Mouse (Mus musculus) heart, postnatal 0 days (tissue): Measurements from ENCODE around the gene Hpn. TPM values are rescaled to one million over a fixed set of nuclear protein-coding genes. Genes with fewer than 3 reads are reported as not detected.

Experiments used
- ATAC-seq: fragments of 200-750 bp; cut with Nextera tagmentation; 2 replicates; pipeline ENCODE4 v1.8.0; 2017; ENCODE audit warnings: low read depth, moderate number of reproducible peaks, moderate library complexity; ENCODE audit not compliant: insufficient read depth
- DNase-seq: peaks from one replicate; pipeline ENCODE4 v3.0.0-alpha.2; 2016; ENCODE audit warnings: low spot score
- H3K27ac ChIP-seq: fragments of 300-500 bp; sonication (generic); 2 replicates; pipeline ENCODE4 v1.5.1; 2014; ENCODE audit warnings: low read depth, mild to moderate bottlenecking
- H3K27me3 ChIP-seq: fragments of 300-500 bp; sonication (generic); 2 replicates; pipeline ENCODE4 v1.6.1; 2014; ENCODE audit warnings: low read length, mixed read lengths; ENCODE audit not compliant: control insufficient read depth, insufficient read depth
- H3K36me3 ChIP-seq: fragments of 300-500 bp; sonication (generic); replicated peaks from 2 replicates; pipeline ENCODE4 v1.6.1; 2014; ENCODE audit warnings: low read length, mixed read lengths; ENCODE audit not compliant: control insufficient read depth, insufficient read depth
- H3K4me1 ChIP-seq: fragments of 300-500 bp; sonication (generic); 2 replicates; pipeline ENCODE4 v1.6.1; 2014; ENCODE audit warnings: antibody characterized with exemption; ENCODE audit not compliant: control insufficient read depth, insufficient read depth
- H3K4me2 ChIP-seq: fragments of 300-500 bp; sonication (generic); 2 replicates; pipeline ENCODE4 v1.6.1; 2014; ENCODE audit warnings: low read depth, mild to moderate bottlenecking, low read length, moderate library complexity
- H3K4me3 ChIP-seq: fragments of 300-500 bp; sonication (generic); 2 replicates; pipeline ENCODE4 v1.5.1; 2014; ENCODE audit warnings: low read depth, low read length
- H3K9ac ChIP-seq: fragments of 300-500 bp; sonication (generic); replicated peaks from 2 replicates; pipeline ENCODE4 v1.6.1; 2014; ENCODE audit warnings: low read depth, low read length, mixed read lengths
- H3K9me3 ChIP-seq: fragments of 300-500 bp; sonication (generic); replicated peaks from 2 replicates; pipeline ENCODE4 v1.6.1; 2016; ENCODE audit warnings: low read length; ENCODE audit not compliant: control insufficient read depth
- CTCF ChIP-seq: IDR thresholded peaks from 2 replicates; pipeline ENCODE4 v1.5.1; 2016; ENCODE audit warnings: antibody characterized with exemption, control low read depth, low read depth
- EP300 ChIP-seq: IDR thresholded peaks from 2 replicates; pipeline ENCODE4 v1.6.1; 2016; ENCODE audit warnings: antibody characterized with exemption, low read depth
- WGBS: fragments of 180-500 bp; shearing (Covaris S2); extraction: QIAGEN DNeasy Blood & Tissue Kit; methylation state at CpG from one replicate; pipeline ENCODE4 v1.1.7; 2014; 5-methylcytosine and 5-hydroxymethylcytosine counted together
- polyA plus RNA-seq: library from polyadenylated mRNA; unstranded; fragments of >200 nt; fragmentation: Nextera tagmentation; extraction: Ambion mirVana; gene quantifications from 2 replicates; pipeline ENCODE4 v1.2.1, GENCODE M21; 2015
- total RNA-seq: library from RNA; depleted of rRNA; stranded (reverse); fragments of >200 nt; gene quantifications from 2 replicates; pipeline ENCODE4 v1.2.3, GENCODE M21; 2014; ENCODE audit warnings: low replicate concordance

The Hpn gene
- total and polyA plus RNA-seq, 2 experiments from 2014 or later = 1.7 to 10.5 TPM

DNA sequence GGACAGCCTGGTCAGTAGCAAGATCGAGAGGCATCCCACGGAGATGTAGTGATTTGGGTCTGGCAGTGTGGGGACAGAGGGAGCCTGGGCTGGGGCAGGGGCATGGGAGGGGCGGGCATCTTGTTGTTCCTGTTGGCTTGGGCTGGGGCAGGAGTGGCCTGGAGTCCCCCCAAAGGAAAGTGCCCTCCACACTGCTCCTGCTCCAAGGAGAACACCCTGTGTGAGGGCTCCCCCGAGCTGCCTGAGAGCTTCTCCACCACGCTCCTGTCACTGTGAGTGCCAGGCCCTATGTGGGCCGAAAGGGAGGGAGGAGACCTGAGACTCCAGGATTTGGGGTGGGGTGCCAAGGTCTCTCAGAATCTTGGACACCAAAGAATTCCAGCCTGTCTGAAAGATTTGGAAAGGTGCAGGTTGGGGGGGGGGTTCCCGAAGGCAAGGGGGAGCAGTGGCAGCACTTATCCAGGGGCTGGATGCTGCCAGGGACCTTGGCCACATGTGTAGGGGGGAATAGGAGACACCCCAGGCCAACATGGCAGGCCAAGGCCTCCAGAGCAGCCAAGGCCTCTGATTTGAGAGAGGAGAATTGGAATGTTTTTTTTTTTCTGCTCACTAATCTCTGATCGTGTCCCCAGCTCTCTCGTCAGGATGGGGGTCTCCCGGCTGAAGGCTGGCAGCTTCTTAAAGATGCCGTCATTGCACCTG, 55.0 kb downstream of the Hpn start:
- Histone ChIP-seq H3K9me3 (no peaks in the 10 kb centered on the region), H3K27ac (no peak overlapping the region), H3K9ac (no peak overlapping the region), H3K4me2 (no peak overlapping the region), H3K27me3 (no peaks in the 10 kb centered on the region), H3K4me1 (no peaks in the 10 kb centered on the region), H3K36me3 (no peaks in the 10 kb centered on the region), H3K4me3 (no peak overlapping the region)
- ATAC-seq = no peak
- no peak for DNase-seq
- 69% methylated on average over 11 of the region's 11 CpGs for WGBS
- no peak for TF ChIP-seq CTCF
- TF ChIP-seq EP300 = no peak

DNA sequence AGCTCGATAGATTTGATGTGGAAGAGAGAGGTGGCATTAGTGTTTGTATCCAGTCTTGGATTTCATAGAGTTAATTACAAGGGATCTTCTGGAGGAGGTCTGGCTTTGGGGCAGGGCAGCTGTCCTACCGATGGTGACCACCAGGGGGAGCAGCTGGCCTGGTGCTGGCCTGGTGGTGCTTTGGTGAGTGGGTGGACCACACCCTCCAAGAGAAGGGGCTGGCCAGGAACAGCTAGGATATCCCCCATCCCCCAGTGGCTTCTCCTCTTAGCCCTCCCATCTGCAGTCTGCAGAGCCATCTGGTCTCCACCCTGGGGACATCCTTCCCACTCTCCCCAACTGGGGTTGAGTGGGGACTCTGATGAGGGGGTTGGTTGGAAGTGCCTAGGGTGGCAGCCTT, 56.0 kb downstream of the Hpn start, which contains the start of gene Lgi4:
Gene Lgi4, plus strand, starts transcription at position 235 of the 400 bp plus-strand sequence.
- H3K27ac ChIP-seq = no peak within 1 kb of the TSS
- H3K36me3 ChIP-seq = no peaks in the 10 kb centered on the region
- no peaks in the 10 kb centered on the region for H3K9me3 ChIP-seq
- ATAC-seq (no peak), DNase-seq (peak; percentile 46)
- peak; percentile 94 for TF ChIP-seq CTCF
- no peak for TF ChIP-seq EP300
- no peaks in the 10 kb centered on the region for H3K27me3 ChIP-seq
- no peaks in the 10 kb centered on the region for H3K4me1 ChIP-seq
- no peak within 1 kb of the TSS for H3K4me2 ChIP-seq
- no peak within 1 kb of the TSS for H3K4me3 ChIP-seq
- WGBS = 6% methylated on average over 2 of the region's 2 CpGs
- H3K9ac ChIP-seq = no peak within 1 kb of the TSS

DNA sequence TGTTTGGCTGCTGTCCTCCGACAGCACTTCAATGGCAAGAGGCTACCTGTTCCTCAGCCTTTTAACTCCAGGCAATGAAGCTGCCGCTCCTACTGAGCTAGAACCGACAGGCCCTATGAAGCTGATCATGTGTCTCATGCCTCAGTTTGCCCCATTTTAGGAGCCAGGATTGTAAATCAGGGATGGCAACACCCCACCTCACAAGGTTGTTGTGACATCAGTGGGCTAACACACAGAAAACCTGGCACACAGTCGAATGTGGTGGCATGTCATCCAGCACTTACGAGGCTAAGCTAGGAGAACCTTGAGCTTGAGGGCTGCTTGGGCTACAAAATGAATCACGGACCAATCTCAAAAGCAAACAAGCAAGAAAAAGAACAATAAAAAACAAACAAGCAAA, 56.9 kb downstream of the Hpn start:
- H3K27ac ChIP-seq = no peak overlapping the region
- no peaks in the 10 kb centered on the region for H3K27me3 ChIP-seq
- 82% methylated on average over 6 of the region's 6 CpGs for WGBS
- H3K9me3 ChIP-seq = no peaks in the 10 kb centered on the region
- ATAC-seq (no peak), DNase-seq (no peak)
- peaks cover 4% of the 10 kb centered on the region; the same call in 1 of the 2 replicates for H3K4me1 ChIP-seq
- no peak overlapping the region for H3K4me3 ChIP-seq
- no peak overlapping the region for H3K9ac ChIP-seq
- no peak for TF ChIP-seq EP300
- TF ChIP-seq CTCF = no peak
- H3K36me3 ChIP-seq = no peaks in the 10 kb centered on the region
- no peak overlapping the region for H3K4me2 ChIP-seq

DNA sequence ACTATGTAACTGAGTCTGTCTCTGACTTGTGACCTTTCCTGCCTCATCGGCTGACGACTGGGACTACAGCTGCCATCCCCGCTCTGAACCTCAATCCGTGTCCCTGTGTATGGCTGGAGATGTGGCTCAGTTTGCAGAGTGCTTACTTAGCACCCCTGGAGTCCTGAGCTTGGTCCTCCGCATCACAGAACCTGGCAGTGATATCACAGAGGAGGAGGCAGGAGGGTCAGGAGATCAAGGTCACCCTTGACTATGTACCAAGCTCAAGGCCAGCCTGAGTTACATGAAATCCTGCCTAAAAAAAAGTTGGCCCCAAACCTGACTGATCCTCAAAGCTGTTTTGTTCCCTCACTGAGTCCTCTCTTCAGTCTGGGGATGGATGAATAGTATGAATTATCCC, 57.4 kb downstream of the Hpn start:
- Histone ChIP-seq H3K4me1 (peaks cover 7% of the 10 kb centered on the region), H3K27me3 (0 out of 2 replicates have a peak, but pooled peaks cover 4% of the 10 kb centered on the region), H3K4me2 (no peak overlapping the region), H3K9me3 (no peaks in the 10 kb centered on the region), H3K4me3 (no peak overlapping the region), H3K27ac (no peak overlapping the region), H3K9ac (no peak overlapping the region), H3K36me3 (no peaks in the 10 kb centered on the region)
- ATAC-seq (no peak), DNase-seq (no peak)
- no peak for TF ChIP-seq EP300
- no peak for TF ChIP-seq CTCF
- 71% methylated on average over 5 of the region's 5 CpGs for WGBS

DNA sequence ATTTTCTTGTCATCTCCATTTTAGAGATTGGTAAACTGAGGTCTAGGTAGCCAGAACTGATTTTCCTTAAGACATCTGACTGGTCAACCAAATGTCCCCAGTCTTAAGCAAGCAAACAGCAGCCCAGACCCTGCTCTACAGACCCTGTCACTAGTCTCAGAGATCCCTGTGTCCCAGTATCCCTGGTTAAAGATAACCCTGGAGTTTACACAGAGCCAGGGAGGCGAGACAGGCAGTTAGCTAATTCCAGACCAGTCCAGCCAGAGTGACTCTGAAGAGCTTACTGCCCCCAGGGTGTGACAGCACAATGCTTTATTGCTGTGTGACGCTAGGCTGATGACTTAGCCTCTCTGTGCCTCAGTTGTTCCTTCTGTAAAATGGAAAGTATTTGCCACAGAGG, 58.0 kb downstream of the Hpn start, which contains the start of gene Fxyd1:
Gene Fxyd1, minus strand, starts transcription at position 129 of the 400 bp plus-strand sequence.
- 68% methylated on average over 2 of the region's 2 CpGs for WGBS
- Histone ChIP-seq H3K9me3 (no peaks in the 10 kb centered on the region), H3K4me3 (no peak within 1 kb of the TSS), H3K36me3 (no peaks in the 10 kb centered on the region), H3K27ac (peak within 1 kb of the TSS; percentile 98), H3K4me1 (peaks cover 14% of the 10 kb centered on the region), H3K9ac (no peak within 1 kb of the TSS), H3K4me2 (peak within 1 kb of the TSS; percentile 70; the same call in 1 of the 2 replicates), H3K27me3 (peaks cover 10% of the 10 kb centered on the region)
- no peak for TF ChIP-seq CTCF
- TF ChIP-seq EP300 = no peak
- DNase-seq (no peak), ATAC-seq (no peak)

DNA sequence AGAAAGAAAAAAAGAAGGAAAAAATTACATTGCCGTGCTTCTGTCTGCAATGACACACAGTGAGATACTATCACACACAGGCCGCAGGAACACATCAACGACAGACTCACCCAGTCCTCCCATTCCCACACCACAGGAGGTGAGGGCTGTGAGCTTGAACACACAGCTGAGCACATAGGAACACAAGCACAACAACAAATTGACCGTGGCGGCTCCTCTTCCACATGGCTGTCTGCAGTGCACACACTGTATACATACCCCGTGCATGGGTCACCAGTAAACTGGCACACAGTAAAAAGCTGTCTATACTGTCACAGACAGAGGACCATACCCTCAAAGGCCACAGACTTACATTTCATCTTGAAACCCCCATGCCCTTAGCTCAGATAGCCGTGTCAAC, 58.6 kb downstream of the Hpn start:
- 63% methylated on average over 7 of the region's 7 CpGs for WGBS
- no peak for ATAC-seq
- Histone ChIP-seq H3K4me3 (no peak overlapping the region), H3K27ac (peak overlapping the region; percentile 98; the same call in 1 of the 2 replicates), H3K9me3 (no peaks in the 10 kb centered on the region), H3K27me3 (peaks cover 15% of the 10 kb centered on the region), H3K9ac (no peak overlapping the region), H3K4me1 (peaks cover 19% of the 10 kb centered on the region), H3K4me2 (no peak overlapping the region), H3K36me3 (no peaks in the 10 kb centered on the region)
- no peak for TF ChIP-seq EP300
- no peak for TF ChIP-seq CTCF
- DNase-seq = no peak
